Mouse (Mus musculus) spleen, postnatal 0 days (tissue): ENCODE measurements around the gene Rnf40. TPM values are rescaled to one million over a fixed set of nuclear protein-coding genes. Genes with fewer than 3 reads are reported as not detected.

ENCODE experiments used
- polyA plus RNA-seq: library from polyadenylated mRNA; unstranded; fragments of >200 nt; fragmentation: Nextera tagmentation; extraction: Ambion mirVana; gene quantifications from 2 replicates; pipeline ENCODE4 v1.2.1, GENCODE M21; 2015

The Rnf40 gene
- 22.3 and 22.4 TPM in 2 replicates for polyA plus RNA-seq

GRCm38 (mm10) chr7:127588011-127588871, at the start of gene Rnf40, which contains the start of gene Ccdc189:
Gene Rnf40, plus strand, starts transcription at chr7:127588767.
Gene Ccdc189, minus strand, starts transcription at chr7:127588595.

DNA sequence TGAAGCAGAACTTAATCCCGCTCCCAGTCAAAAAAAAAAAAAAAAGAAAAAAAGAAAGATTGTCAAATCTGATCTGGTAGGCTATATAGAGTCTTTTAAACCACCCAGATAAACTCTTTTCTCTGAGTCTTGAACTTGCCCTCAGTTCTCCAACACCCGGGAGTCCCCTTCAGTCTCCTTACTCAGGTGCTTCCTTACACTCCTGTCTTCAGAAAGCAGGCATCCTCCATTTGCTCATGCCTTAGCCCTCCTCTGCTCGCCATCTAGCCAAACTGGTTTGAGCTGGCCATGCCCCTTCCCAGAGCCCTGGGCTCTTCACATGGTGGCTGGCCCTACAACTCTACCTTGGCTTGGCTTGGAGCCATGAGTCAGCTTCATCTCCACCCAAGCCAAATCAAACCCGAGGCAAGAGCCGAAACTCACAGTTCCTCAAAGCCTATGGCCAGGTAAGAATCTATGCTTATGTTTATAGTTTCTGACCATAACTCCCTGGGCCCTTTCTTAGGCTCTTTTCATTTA, 27.2 kb upstream of the Rnf40 start, which contains the start of gene Tmem265:
Gene Tmem265, plus strand, starts transcription at position 51 of the 519 bp plus-strand sequence.

DNA sequence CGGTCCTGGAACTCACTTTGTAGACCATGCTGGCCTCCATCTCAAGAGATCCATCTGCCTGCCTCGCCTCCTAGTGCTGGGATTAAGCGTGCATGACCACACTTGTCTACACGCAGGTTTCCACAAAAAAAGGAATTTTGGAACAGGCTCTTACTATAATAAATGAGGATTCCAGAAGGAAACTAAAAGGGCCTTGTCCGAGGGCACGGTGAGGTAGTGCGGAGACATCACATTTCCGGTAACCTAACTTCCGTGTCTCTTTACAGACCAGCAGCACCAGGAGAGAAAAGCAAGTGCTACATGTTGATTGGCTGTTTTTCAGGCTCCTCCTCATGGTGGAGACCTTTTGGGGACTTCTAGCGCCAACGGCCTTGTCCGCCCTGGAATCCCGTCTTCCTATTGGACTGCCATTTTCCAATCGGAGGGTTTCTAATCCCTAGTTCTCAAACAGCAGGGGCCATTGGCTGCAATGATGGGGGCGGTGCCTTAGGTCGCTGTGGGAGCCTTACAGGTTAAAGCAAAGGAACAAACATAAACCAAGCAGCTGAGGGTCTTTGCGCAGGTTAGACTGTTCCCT, 15.6 kb upstream of the Rnf40 start, which contains the start of gene Phkg2:
Gene Phkg2, plus strand, starts transcription at position 446 of the 577 bp plus-strand sequence.

DNA sequence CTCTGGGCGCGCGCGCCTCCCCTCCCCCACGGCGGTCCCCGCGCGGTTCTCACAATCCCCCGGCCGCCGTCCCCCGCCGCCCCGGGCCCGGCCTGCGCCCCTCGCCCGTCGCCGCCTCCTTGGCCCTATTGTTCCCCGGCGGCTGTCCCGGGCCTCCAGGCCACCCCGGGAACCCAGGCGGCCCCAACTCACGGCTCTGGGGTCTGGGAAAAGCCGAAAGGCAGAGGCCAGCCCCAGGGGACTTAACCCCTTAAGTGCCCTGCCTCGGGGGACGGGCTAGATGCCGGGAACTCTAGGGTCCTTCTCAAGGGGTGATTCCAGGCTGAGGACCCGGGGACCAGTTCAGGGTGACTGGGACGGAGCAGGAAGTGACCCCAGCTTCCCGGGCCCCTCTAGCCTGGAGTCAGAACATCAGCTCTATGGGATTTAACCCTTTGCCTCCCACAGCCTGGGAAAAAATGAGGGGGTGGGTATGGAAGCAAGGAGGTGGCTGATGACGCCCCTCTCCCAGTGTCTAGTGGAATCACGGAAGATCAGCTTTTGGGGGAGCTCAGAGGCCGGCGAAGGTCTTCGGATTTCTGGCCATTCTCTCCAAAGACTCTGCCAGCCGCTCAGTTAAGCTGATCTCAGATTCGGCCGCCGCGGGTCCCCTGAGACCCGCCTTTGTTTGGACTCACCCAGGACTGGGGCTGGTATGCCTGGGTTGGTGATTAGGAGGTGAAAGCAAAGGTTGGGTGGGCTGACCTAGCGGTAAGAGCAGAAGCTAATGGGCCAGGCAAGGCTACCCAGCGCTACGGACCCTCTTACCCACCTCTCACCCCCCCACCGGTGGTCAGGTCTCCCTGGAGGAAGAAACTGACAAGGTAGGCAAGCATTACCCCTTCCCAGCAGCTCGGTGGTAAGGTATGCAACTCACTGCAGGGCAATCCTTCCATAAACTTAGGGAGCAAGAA, 26.6 kb downstream of the Rnf40 start, which contains the start of gene Zfp629:
Gene Zfp629, minus strand, starts transcription at position 907 of the 953 bp plus-strand sequence.

Other genes with a start within 250 kb of the Rnf40 start
- 3.2 and 4.1 TPM in 2 replicates for gene Zfp768, start 243.2 kb upstream of the Rnf40 start, polyA plus RNA-seq
- gene Zfp747, start 212.7 kb upstream of the Rnf40 start, polyA plus RNA-seq, result 2.5 TPM in 2 replicates
- 1.3 and 1.8 TPM in 2 replicates for gene 9130019O22Rik, start 201.6 kb upstream of the Rnf40 start, polyA plus RNA-seq
- 1.7 and 1.9 TPM in 2 replicates for gene E430018J23Rik, start 195.1 kb upstream of the Rnf40 start, polyA plus RNA-seq
- 1.7 and 2.2 TPM in 2 replicates for gene Zfp764, start 181.9 kb upstream of the Rnf40 start, polyA plus RNA-seq
- gene Zfp688, start 166.7 kb upstream of the Rnf40 start, polyA plus RNA-seq, result 17.4 and 22.2 TPM in 2 replicates
- gene Zfp689, start 139.6 kb upstream of the Rnf40 start, polyA plus RNA-seq, result 2.5 and 3.2 TPM in 2 replicates
- gene Prr14, start 129.2 kb upstream of the Rnf40 start, polyA plus RNA-seq, result 27.6 and 29.6 TPM in 2 replicates
- 8.0 and 13.0 TPM in 2 replicates for gene Fbrs, start 109.6 kb upstream of the Rnf40 start, polyA plus RNA-seq
- gene Srcap, start 76.8 kb upstream of the Rnf40 start, polyA plus RNA-seq, result 16.1 and 18.0 TPM in 2 replicates
- 9.1 and 10.1 TPM in 2 replicates for gene Gm42715, start 69.2 kb upstream of the Rnf40 start, polyA plus RNA-seq
- 4.8 and 7.5 TPM in 2 replicates for gene Tmem265, start 27.4 kb upstream of the Rnf40 start, polyA plus RNA-seq
- gene Phkg2, start 15.4 kb upstream of the Rnf40 start, polyA plus RNA-seq, result 30.1 and 30.9 TPM in 2 replicates
- 7.6 and 9.4 TPM in 2 replicates for gene Ccdc189, start 172 bp upstream of the Rnf40 start, polyA plus RNA-seq
- gene Zfp629, start 27.0 kb downstream of the Rnf40 start, polyA plus RNA-seq, result 1.7 and 2.2 TPM in 2 replicates
- 27.9 and 29.8 TPM in 2 replicates for gene Bcl7c, start 120.2 kb downstream of the Rnf40 start, polyA plus RNA-seq
- gene Ctf1, start 124.0 kb downstream of the Rnf40 start, polyA plus RNA-seq, result 2.5 and 3.2 TPM in 2 replicates
- gene Ctf2, start 143.4 kb downstream of the Rnf40 start, polyA plus RNA-seq, result 0.15 and 0.26 TPM in 2 replicates
- gene Fbxl19, start 155.8 kb downstream of the Rnf40 start, polyA plus RNA-seq, result 4.8 and 4.9 TPM in 2 replicates
- gene Orai3, start 181.0 kb downstream of the Rnf40 start, polyA plus RNA-seq, result 14.0 and 17.9 TPM in 2 replicates
- gene Setd1a, start 187.9 kb downstream of the Rnf40 start, polyA plus RNA-seq, result 13.0 and 14.9 TPM in 2 replicates
- not detected in 2 replicates for gene Gm49388, start 196.8 kb downstream of the Rnf40 start, polyA plus RNA-seq
- gene Hsd3b7, start 211.8 kb downstream of the Rnf40 start, polyA plus RNA-seq, result 15.4 and 17.9 TPM in 2 replicates
- gene Stx4a, start 235.5 kb downstream of the Rnf40 start, polyA plus RNA-seq, result 31.5 and 36.4 TPM in 2 replicates
- gene Stx1b, start 235.8 kb downstream of the Rnf40 start, polyA plus RNA-seq, result 0.32 and 0.75 TPM in 2 replicates